Mouse (Mus musculus) liver, embryonic 11.5 days (tissue): ENCODE measurements around the gene Cd200r3. TPM values are rescaled to one million over a fixed set of nuclear protein-coding genes. Genes with fewer than 3 reads are reported as not detected.

Experiments
- ATAC-seq: fragments of 200-750 bp; cut with Nextera tagmentation; replicated peaks from 2 replicates; pipeline ENCODE4 v1.8.0; 2017; ENCODE audit warnings: moderate number of reproducible peaks, mild to moderate bottlenecking, moderate TSS enrichment, moderate library complexity; ENCODE audit not compliant: low FRiP score
- DNase-seq: peaks from one replicate; pipeline ENCODE4 v3.0.0-alpha.2; 2017; ENCODE audit warnings: low spot score
- H3K27ac ChIP-seq: fragments of 300-500 bp; sonication (generic); 2 replicates; pipeline ENCODE4 v1.5.1; 2014; ENCODE audit warnings: mild to moderate bottlenecking, low read depth, low read length, control low read depth
- H3K27me3 ChIP-seq: fragments of 300-500 bp; sonication (generic); replicated peaks from 2 replicates; pipeline ENCODE4 v1.6.1; 2014; ENCODE audit warnings: low read length, mixed read lengths; ENCODE audit not compliant: control insufficient read depth, insufficient read depth
- H3K36me3 ChIP-seq: fragments of 300-500 bp; sonication (generic); 2 replicates; pipeline ENCODE4 v1.6.1; 2014; ENCODE audit warnings: mild to moderate bottlenecking, low read length, moderate library complexity, mixed read lengths; ENCODE audit not compliant: control insufficient read depth, insufficient read depth
- H3K4me1 ChIP-seq: fragments of 300-500 bp; sonication (generic); replicated peaks from 2 replicates; pipeline ENCODE4 v1.6.1; 2014; ENCODE audit warnings: low read length, mixed read lengths; ENCODE audit not compliant: control insufficient read depth, insufficient read depth
- H3K4me2 ChIP-seq: fragments of 300-500 bp; sonication (generic); 2 replicates; pipeline ENCODE4 v1.6.1; 2014; ENCODE audit warnings: mild to moderate bottlenecking, control low read depth, moderate library complexity
- H3K4me3 ChIP-seq: fragments of 300-500 bp; sonication (generic); 2 replicates; pipeline ENCODE4 v1.5.1; 2014; ENCODE audit warnings: low read depth, low read length, control low read depth
- H3K9ac ChIP-seq: fragments of 300-500 bp; sonication (generic); 2 replicates; pipeline ENCODE4 v1.6.1; 2014; ENCODE audit warnings: low read depth, low read length, control low read depth
- H3K9me3 ChIP-seq: fragments of 300-500 bp; sonication (generic); 2 replicates; pipeline ENCODE4 v1.6.1; 2016; ENCODE audit warnings: low read length, inconsistent platforms, mixed read lengths; ENCODE audit not compliant: control insufficient read depth
- WGBS: fragments of 180-500 bp; shearing (Covaris S2); extraction: QIAGEN DNeasy Blood & Tissue Kit; methylation state at CpG from one replicate; pipeline ENCODE4 v1.1.7; 2014; 5-methylcytosine and 5-hydroxymethylcytosine counted together
- polyA plus RNA-seq: library from polyadenylated mRNA; unstranded; fragments of >200 nt; fragmentation: Nextera tagmentation; extraction: Ambion mirVana; gene quantifications from 2 replicates; pipeline ENCODE4 v1.2.1, GENCODE M21; 2014

Cd200r3 gene
- polyA plus RNA-seq, 1 experiment from 2014 or later, result 0.64 TPM

- Histone ChIP-seq H3K27ac (no peak overlapping the region), H3K4me2 (no peak overlapping the region), H3K36me3 (no peaks in the 10 kb centered on the region), H3K4me3 (no peak overlapping the region), H3K9me3 (no peaks in the 10 kb centered on the region), H3K27me3 (no peaks in the 10 kb centered on the region), H3K4me1 (no peaks in the 10 kb centered on the region), H3K9ac (no peak overlapping the region)
- 77% methylated on average over 1 of the region's 1 CpGs for WGBS
- ATAC-seq, result no peak
- DNase-seq, result no peak
Observed at GRCm38 (mm10) chr16:44996701-44997100, 53.2 kb downstream of the Cd200r3 start.

- Histone ChIP-seq H3K4me3 (no peak overlapping the region), H3K9me3 (no peaks in the 10 kb centered on the region), H3K36me3 (no peaks in the 10 kb centered on the region), H3K4me2 (no peak overlapping the region), H3K9ac (no peak overlapping the region), H3K27ac (no peak overlapping the region), H3K27me3 (no peaks in the 10 kb centered on the region), H3K4me1 (no peaks in the 10 kb centered on the region)
- ATAC-seq (no peak), DNase-seq (no peak)
- 36% methylated on average over 3 of the region's 3 CpGs for WGBS
Observed at GRCm38 (mm10) chr16:44999537-44999936, 56.1 kb downstream of the Cd200r3 start.

- H3K9me3 ChIP-seq, result no peaks in the 10 kb centered on the region
- no peaks in the 10 kb centered on the region for H3K36me3 ChIP-seq
- DNase-seq (no peak), ATAC-seq (no peak)
- no peak overlapping the region for H3K9ac ChIP-seq
- no peaks in the 10 kb centered on the region for H3K27me3 ChIP-seq
- no peaks in the 10 kb centered on the region for H3K4me1 ChIP-seq
- H3K4me3 ChIP-seq, result no peak overlapping the region
- H3K4me2 ChIP-seq, result no peak overlapping the region
- H3K27ac ChIP-seq, result no peak overlapping the region
- 77% methylated on average over 3 of the region's 3 CpGs for whole genome bisulfite sequencing
Observed at GRCm38 (mm10) chr16:45004443-45004842, 61.0 kb downstream of the Cd200r3 start.

- ATAC-seq, result no peak
- 63% methylated on average over 3 of the region's 3 CpGs for WGBS
- no peak overlapping the region for H3K4me2 ChIP-seq
Observed at GRCm38 (mm10) chr16:45005280-45005679, 61.8 kb downstream of the Cd200r3 start.

GRCm38 (mm10) chr16:45006971-45007370 is 63.5 kb downstream of the Cd200r3 start:
- Histone ChIP-seq H3K4me1 (no peaks in the 10 kb centered on the region), H3K9ac (no peak overlapping the region), H3K4me2 (no peak overlapping the region), H3K27me3 (no peaks in the 10 kb centered on the region), H3K27ac (no peak overlapping the region), H3K4me3 (no peak overlapping the region), H3K36me3 (no peaks in the 10 kb centered on the region), H3K9me3 (no peaks in the 10 kb centered on the region)
- no peak for ATAC-seq
- 52% methylated on average over 2 of the region's 2 CpGs for WGBS
- no peak for DNase-seq

More at GRCm38 (mm10) chr16:45005280-45005679, 61.8 kb downstream of the Cd200r3 start:
- Histone ChIP-seq H3K4me1 (no peaks in the 10 kb centered on the region), H3K4me3 (no peak overlapping the region), H3K27me3 (no peaks in the 10 kb centered on the region), H3K9ac (no peak overlapping the region), H3K27ac (no peak overlapping the region), H3K36me3 (no peaks in the 10 kb centered on the region), H3K9me3 (no peaks in the 10 kb centered on the region)
- no peak for DNase-seq

GRCm38 (mm10) chr16:45007807-45008206 is 64.3 kb downstream of the Cd200r3 start:
- Histone ChIP-seq H3K27ac (no peak overlapping the region), H3K9me3 (no peaks in the 10 kb centered on the region), H3K4me2 (no peak overlapping the region), H3K9ac (no peak overlapping the region), H3K4me3 (no peak overlapping the region), H3K36me3 (no peaks in the 10 kb centered on the region), H3K27me3 (no peaks in the 10 kb centered on the region), H3K4me1 (no peaks in the 10 kb centered on the region)
- 80% methylated on average over 4 of the region's 4 CpGs for WGBS
- ATAC-seq (no peak), DNase-seq (no peak)

- no peak for DNase-seq
- Histone ChIP-seq H3K4me2 (no peak overlapping the region), H3K36me3 (no peaks in the 10 kb centered on the region), H3K4me3 (no peak overlapping the region), H3K9ac (no peak overlapping the region), H3K27ac (no peak overlapping the region), H3K4me1 (no peaks in the 10 kb centered on the region), H3K27me3 (no peaks in the 10 kb centered on the region), H3K9me3 (no peaks in the 10 kb centered on the region)
- 41% methylated on average over 5 of the region's 5 CpGs for WGBS
- no peak for ATAC-seq
Observed at GRCm38 (mm10) chr16:45009634-45010033, 66.2 kb downstream of the Cd200r3 start.

- no peaks in the 10 kb centered on the region for H3K9me3 ChIP-seq
- no peak overlapping the region for H3K9ac ChIP-seq
- H3K36me3 ChIP-seq, result no peaks in the 10 kb centered on the region
- no peak overlapping the region for H3K4me2 ChIP-seq
- DNase-seq, result no peak
- H3K27me3 ChIP-seq, result no peaks in the 10 kb centered on the region
- no peak overlapping the region for H3K27ac ChIP-seq
- no peaks in the 10 kb centered on the region for H3K4me1 ChIP-seq
- no peak overlapping the region for H3K4me3 ChIP-seq
- WGBS, result 85% methylated on average over 1 of the region's 1 CpGs
- ATAC-seq, result no peak
Observed at GRCm38 (mm10) chr16:45015591-45015990, 72.1 kb downstream of the Cd200r3 start.

- Histone ChIP-seq H3K36me3 (no peaks in the 10 kb centered on the region), H3K9ac (no peak overlapping the region), H3K4me1 (no peaks in the 10 kb centered on the region; the same call in 1 of the 2 replicates), H3K27me3 (no peaks in the 10 kb centered on the region), H3K27ac (no peak overlapping the region), H3K9me3 (no peaks in the 10 kb centered on the region), H3K4me3 (no peak overlapping the region), H3K4me2 (no peak overlapping the region)
- no peak for ATAC-seq
- WGBS, result 52% methylated on average over 3 of the region's 3 CpGs
- DNase-seq, result no peak
Observed at GRCm38 (mm10) chr16:45016488-45016887, 73.0 kb downstream of the Cd200r3 start.
